Mouse (Mus musculus): Measurements from ENCODE around the gene Dusp5.

DNA sequence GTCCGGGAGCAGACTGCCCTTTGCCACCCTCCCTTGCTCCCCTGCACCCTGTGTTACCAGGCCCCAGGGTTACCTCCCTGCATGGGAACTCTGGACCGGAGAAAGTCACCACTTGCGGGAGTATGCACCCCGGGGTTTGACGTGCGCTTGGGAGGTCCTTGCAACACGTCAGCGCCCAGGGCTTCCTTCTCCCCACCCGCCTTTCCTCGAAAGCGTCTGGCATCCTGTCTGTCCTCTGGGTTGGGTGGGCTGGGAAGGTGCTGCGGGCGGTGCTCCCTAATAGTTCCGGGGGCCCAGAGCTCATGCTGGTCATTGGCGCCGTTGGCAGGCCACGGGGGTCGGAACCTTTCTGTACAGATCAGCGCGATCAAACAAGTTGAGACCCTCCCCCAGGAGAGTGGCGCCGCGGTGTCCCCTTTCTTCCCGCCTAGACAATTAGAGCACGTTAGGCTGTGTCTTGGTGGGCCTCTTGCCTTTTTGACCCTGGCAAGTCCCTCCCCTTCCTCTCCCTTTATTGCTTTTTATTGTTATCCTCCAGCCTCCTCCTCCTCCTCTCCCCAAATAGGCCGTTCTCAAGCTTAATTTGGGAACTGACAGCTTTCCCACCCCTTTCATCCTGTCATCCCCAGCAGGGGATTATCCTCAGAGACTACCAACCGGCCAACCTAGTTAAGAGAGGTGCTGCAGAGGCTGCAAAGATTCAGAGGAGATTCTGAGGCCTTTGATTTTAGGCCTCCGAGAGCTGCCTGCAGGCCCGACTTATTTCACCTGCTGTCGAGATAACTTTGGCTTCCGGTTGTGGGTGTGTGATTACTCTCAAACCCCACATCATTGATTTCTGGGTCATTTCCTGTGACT lies 1.0 kb downstream of the Dusp5 start:
- TF ChIP-seq GATA1 (IDR thresholded peaks at IDR 0.05; ENCODE audit: low read length), result no peak
- no peak for TF ChIP-seq TAL1 (IDR thresholded peaks at IDR 0.05; ENCODE audit: low read length)
